Mouse (Mus musculus) thymus, adult 2 months (tissue): ENCODE results near the gene Rfx8. TPM values are rescaled to one million over a fixed set of nuclear protein-coding genes. Genes with fewer than 3 reads are reported as not detected.

Source experiments
- DNase-seq: peaks from one replicate; pipeline ENCODE4 v3.0.0; 2021
- H3K27ac ChIP-seq: fragments of 200-500 bp; 2 replicates; pipeline ENCODE4 v1.5.1; 2012; ENCODE audit warnings: low read length, control low read depth; ENCODE audit not compliant: control insufficient read depth, insufficient read depth
- H3K27me3 ChIP-seq: fragments of 200-500 bp; 2 replicates; pipeline ENCODE4 v1.6.1; 2012; ENCODE audit warnings: mild to moderate bottlenecking, low read length, moderate library complexity, mixed read lengths; ENCODE audit not compliant: control insufficient read depth, insufficient read depth
- H3K36me3 ChIP-seq: fragments of 200-500 bp; 2 replicates; pipeline ENCODE4 v1.6.1; 2012; ENCODE audit warnings: mild to moderate bottlenecking, low read length, moderate library complexity; ENCODE audit not compliant: control insufficient read depth, insufficient read depth
- H3K4me1 ChIP-seq: fragments of 200-500 bp; replicated peaks from 2 replicates; pipeline ENCODE4 v1.6.1; 2012; ENCODE audit warnings: low read length; ENCODE audit not compliant: control insufficient read depth, insufficient read depth
- H3K4me3 ChIP-seq: fragments of 200-500 bp; 2 replicates; pipeline ENCODE4 v1.5.1; 2012; ENCODE audit warnings: mild to moderate bottlenecking, low read length, control low read depth, moderate library complexity; ENCODE audit not compliant: control insufficient read depth, insufficient read depth
- CTCF ChIP-seq: fragments of 200-500 bp; IDR thresholded peaks from 2 replicates; pipeline ENCODE4 v1.5.1; 2012; ENCODE audit warnings: mild to moderate bottlenecking, control low read depth, low read length, moderate library complexity, borderline replicate concordance; ENCODE audit not compliant: control insufficient read depth, poor library complexity, insufficient read depth; ENCODE audit errors: extremely low read depth
- POLR2A ChIP-seq: fragments of 200-500 bp; IDR thresholded peaks from 2 replicates; pipeline ENCODE4 v1.6.1; 2012; ENCODE audit warnings: mild to moderate bottlenecking, low read length, control low read depth, moderate library complexity; ENCODE audit not compliant: control insufficient read depth, poor library complexity, insufficient read depth; ENCODE audit errors: extremely low read depth
- WGBS: fragments of 180-500 bp; shearing (Covaris S2); methylation state at CpG from one replicate; pipeline ENCODE4 v1.1.7; 2018; 5-methylcytosine and 5-hydroxymethylcytosine counted together
- polyA plus RNA-seq: library from polyadenylated mRNA; depleted of rRNA; stranded (reverse); fragments of >200 nt; gene quantifications from 2 replicates; pipeline ENCODE4 v1.2.3, GENCODE M21; 2012

Gene Rfx8
- polyA plus RNA-seq, 1 experiment, result 0.19 TPM

DNA sequence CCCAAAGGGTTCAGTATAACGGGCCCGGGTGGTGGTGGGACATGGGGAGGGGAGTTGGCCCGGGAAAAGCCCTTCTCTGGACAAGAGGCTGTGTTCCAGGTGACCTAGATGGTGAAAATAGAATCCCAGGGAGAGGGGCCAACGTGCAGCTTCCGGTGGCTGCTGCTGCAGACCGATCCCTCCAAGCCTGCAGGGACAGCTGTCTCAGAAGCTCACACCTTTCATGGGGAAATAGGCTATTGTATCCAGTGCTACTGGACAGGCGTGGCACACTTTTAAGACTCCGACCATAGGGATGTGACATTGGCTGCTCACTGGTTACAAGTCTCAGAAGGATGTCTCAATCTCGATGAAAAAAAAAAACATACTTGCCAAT is 542 bp upstream of the Rfx8 start:
- H3K27ac ChIP-seq, result no peak overlapping the region
- TF ChIP-seq POLR2A, result no peak
- no peak for TF ChIP-seq CTCF
- H3K36me3 ChIP-seq, result no peaks in the 10 kb centered on the region
- 0 out of 2 replicates have a peak, but pooled peaks cover 3% of the 10 kb centered on the region for H3K4me1 ChIP-seq
- H3K4me3 ChIP-seq, result no peak overlapping the region
- 66% methylated on average over 9 of the region's 9 CpGs for WGBS
- H3K27me3 ChIP-seq, result no peaks in the 10 kb centered on the region
- no peak for DNase-seq

DNA sequence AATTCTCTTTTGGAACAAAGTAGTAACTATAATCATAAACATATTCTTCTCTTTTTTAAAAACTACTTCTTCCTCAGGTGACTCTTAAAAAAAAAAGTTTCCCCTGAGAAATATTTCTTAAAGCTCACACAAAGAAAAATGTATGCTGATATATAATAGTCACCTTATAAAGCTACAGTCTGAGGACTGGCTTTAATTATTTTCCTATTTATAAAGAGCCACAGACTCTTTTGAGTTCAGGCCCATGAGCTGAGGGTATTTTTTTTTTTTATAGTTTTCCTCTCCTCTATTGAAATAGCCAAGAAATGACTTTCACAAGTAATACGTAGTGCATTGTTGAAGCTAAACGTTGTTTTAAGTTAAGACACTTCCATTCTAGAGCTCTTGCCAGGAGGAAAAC is 611 bp downstream of the Rfx8 start:
- TF ChIP-seq CTCF (no peak), POLR2A (no peak)
- WGBS, result 57% methylated on average over 2 of the region's 2 CpGs
- no peak overlapping the region for H3K4me3 ChIP-seq
- no peaks in the 10 kb centered on the region for H3K36me3 ChIP-seq
- H3K4me1 ChIP-seq, result 0 out of 2 replicates have a peak, but pooled peaks cover 3% of the 10 kb centered on the region
- H3K27ac ChIP-seq, result no peak overlapping the region
- DNase-seq, result no peak
- no peaks in the 10 kb centered on the region for H3K27me3 ChIP-seq

DNA sequence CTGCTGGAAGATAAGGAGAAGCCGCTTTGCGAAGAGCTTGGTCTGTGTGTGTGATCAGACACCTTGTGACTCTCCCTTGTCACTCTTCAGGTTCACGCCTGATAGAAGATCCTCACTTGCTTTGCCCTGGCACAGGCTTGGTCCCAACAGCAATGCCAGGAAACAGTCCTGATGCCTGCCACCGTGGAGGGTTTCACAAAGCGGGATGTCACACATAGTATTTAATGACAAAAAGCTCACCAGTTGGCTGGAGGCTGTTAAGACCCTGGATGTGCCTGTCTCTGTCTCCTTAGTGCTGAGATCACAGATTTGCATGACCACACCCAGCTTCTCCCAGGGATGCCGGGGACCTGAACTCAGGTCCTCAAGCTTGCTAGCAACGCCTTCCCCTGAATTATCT is 5.2 kb downstream of the Rfx8 start:
- WGBS, result 97% methylated on average over 7 of the region's 7 CpGs
- DNase-seq, result no peak
- Histone ChIP-seq H3K27ac (no peak overlapping the region), H3K27me3 (no peaks in the 10 kb centered on the region), H3K4me1 (peaks cover 19% of the 10 kb centered on the region), H3K36me3 (no peaks in the 10 kb centered on the region), H3K4me3 (no peak overlapping the region)
- TF ChIP-seq CTCF (no peak), POLR2A (no peak)

DNA sequence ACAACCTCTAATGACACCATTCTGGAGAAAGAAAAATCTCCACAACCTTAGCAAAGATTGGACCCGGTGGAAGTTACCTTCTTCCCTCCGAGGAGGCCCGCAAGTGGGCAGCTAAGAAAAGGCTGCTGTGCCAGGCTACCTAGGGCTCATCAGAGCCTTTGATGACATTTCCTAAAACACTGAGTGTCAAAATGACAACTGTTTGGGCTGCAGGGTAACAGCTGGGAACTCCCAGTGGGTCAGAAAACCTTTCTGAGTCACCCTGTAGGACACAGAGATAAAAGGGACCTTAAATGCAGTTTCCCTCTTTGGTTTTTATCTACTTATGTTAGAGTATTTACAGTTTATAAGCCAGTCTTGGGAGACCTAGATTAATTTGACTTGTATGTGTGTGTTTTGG is 6.1 kb downstream of the Rfx8 start:
- TF ChIP-seq CTCF (no peak), POLR2A (no peak)
- H3K4me1 ChIP-seq, result peaks cover 22% of the 10 kb centered on the region
- H3K27ac ChIP-seq, result no peak overlapping the region
- 77% methylated on average over 3 of the region's 3 CpGs for WGBS
- no peaks in the 10 kb centered on the region for H3K36me3 ChIP-seq
- H3K4me3 ChIP-seq, result no peak overlapping the region
- H3K27me3 ChIP-seq, result no peaks in the 10 kb centered on the region
- DNase-seq, result no peak

DNA sequence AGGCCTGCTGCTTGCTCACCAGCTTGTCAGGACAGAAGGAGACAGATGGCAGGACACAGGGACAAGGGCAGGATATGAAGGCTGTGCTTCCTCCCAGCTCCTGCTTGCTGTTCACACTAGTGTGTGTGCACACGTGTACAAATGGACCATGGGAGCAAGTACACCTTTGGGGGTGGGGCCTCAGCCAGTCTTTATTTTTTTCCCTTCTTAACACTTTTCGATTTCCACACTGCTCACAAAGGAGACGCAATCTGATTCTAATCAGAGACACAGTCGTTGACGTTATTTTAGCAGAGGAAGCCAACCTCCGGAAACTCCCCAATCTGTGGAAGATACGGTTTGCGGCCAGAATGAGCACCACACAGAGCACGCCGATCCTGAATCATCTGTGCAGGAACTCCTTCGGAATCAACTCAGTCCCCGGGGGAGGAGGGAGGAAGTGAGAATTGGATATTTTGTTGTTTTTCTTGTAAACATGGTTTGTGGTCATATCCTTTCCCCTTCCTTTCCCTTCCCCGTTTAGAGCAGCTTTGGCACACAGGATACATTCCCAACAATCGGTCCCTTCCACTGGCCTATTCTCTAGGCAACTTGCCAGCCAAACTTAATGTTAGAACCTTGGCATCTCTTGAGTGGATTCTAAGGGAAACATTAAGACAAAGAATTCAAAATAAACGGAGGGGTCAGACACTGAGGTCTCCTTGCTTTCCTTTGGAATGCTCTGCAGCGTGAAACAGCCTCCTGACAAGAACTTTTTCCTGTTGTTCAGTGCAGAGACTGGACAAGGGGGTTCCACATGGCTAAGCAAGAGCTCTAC is 6.7 kb downstream of the Rfx8 start:
- no peak overlapping the region for H3K4me3 ChIP-seq
- no peaks in the 10 kb centered on the region for H3K36me3 ChIP-seq
- H3K27ac ChIP-seq, result no peak overlapping the region
- no peak for TF ChIP-seq POLR2A
- no peak for TF ChIP-seq CTCF
- H3K27me3 ChIP-seq, result no peaks in the 10 kb centered on the region
- 25% methylated on average over 16 of the region's 16 CpGs for WGBS
- H3K4me1 ChIP-seq, result peaks cover 22% of the 10 kb centered on the region
- no peak for DNase-seq

DNA sequence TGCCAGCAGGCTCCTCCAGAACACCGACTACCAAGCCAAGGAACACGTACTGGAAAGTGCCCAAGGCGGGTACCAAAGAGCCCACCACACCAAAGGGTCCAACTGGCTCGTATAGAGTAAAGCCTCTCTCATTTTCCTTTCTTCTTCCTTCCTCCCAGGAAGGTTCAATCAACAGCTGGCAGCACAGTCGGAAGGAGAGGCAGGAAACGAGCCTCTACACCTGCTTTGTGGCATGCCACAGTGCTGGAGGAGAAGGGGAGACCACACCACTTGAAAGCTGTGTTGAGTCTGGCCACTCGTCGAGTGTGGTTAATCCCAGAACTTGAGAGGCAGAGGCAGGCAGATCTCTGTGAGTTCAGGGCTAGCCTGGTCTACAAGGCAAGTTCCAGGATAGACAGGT is 7.5 kb downstream of the Rfx8 start:
- peaks cover 22% of the 10 kb centered on the region for H3K4me1 ChIP-seq
- no peaks in the 10 kb centered on the region for H3K36me3 ChIP-seq
- TF ChIP-seq CTCF (no peak), POLR2A (no peak)
- no peak overlapping the region for H3K4me3 ChIP-seq
- 7% methylated on average over 8 of the region's 8 CpGs for WGBS
- no peak overlapping the region for H3K27ac ChIP-seq
- H3K27me3 ChIP-seq, result no peaks in the 10 kb centered on the region
- no peak for DNase-seq

DNA sequence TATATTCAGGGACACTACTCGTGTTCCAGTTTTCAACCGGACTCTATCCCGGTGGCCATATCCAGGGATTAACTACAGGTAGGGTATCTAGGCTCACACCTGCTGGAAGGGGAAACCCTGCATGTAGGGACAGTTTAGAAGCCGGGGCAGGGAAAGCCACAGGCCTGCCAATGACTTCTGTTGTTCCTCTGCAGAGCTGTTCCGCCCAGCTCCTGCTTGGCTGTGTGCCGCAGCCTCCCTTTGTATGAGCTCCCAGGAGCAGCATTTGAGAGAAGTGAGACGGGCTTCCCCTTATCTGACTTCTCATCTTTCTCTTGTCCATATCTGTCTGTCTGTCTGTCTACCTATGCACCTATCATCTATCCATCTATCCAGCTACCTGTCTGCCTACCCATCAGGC is 8.5 kb downstream of the Rfx8 start:
- no peaks in the 10 kb centered on the region for H3K27me3 ChIP-seq
- no peak for DNase-seq
- H3K27ac ChIP-seq, result no peak overlapping the region
- TF ChIP-seq POLR2A, result no peak
- no peak for TF ChIP-seq CTCF
- H3K4me3 ChIP-seq, result no peak overlapping the region
- WGBS, result 58% methylated on average over 7 of the region's 7 CpGs
- H3K4me1 ChIP-seq, result peaks cover 22% of the 10 kb centered on the region
- H3K36me3 ChIP-seq, result no peaks in the 10 kb centered on the region

DNA sequence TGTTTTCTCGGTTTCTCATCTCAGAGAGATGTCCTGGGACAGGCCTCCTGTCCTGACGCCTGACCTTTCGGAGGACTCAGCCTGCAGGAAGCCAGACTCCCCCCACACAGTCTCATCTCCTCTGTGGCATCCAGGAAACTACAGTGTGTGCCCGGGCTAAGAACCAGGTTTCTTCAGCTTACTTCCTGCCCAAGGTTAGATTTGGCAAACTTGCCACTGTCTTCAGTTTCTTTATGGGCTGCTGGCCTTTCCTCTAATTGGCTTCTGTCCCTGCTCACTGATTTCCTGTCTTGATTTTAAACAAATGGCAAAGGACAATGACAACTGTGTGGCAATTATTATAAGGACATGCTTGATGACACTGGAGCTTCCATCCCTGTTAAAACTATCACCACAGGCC is 10.2 kb downstream of the Rfx8 start:
- no peak for DNase-seq
- TF ChIP-seq CTCF, result no peak
- no peak for TF ChIP-seq POLR2A

More for the DNA sequence above, 10.2 kb downstream of the Rfx8 start:
- H3K36me3 ChIP-seq, result no peaks in the 10 kb centered on the region
- WGBS, result 38% methylated on average over 4 of the region's 4 CpGs
- H3K4me1 ChIP-seq, result peaks cover 22% of the 10 kb centered on the region
- H3K27me3 ChIP-seq, result no peaks in the 10 kb centered on the region
- H3K4me3 ChIP-seq, result no peak overlapping the region
- H3K27ac ChIP-seq, result no peak overlapping the region
